Mouse (Mus musculus): Measurements from ENCODE around the gene Cnga1.
A peak's percentile ranks its signal among the peaks of the same experiment; 100 is the strongest.

The Cnga1 gene

DNA sequence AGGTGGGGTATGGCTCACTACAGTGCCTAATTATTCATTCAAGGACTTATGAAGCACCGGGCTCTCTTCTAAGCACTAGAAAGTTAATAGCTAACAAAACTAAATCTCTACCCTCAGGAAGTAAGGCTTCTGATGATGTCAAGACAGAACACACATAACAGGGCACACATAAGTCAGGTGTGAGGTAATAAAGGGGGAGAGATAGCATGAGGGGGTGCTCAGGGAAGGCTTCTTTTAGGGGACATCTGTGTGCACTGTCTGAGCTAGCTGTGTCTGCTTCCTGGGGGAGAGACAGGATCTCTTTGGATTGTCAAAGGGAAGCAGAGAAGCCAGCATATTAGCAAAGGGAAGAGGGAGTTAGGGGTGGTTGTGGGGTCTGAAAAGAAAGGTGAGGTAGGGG is at the start of gene Cnga1:
Gene Cnga1, minus strand, starts transcription at position 101 of the 400 bp plus-strand sequence.
- no peak for DNase-seq

DNA sequence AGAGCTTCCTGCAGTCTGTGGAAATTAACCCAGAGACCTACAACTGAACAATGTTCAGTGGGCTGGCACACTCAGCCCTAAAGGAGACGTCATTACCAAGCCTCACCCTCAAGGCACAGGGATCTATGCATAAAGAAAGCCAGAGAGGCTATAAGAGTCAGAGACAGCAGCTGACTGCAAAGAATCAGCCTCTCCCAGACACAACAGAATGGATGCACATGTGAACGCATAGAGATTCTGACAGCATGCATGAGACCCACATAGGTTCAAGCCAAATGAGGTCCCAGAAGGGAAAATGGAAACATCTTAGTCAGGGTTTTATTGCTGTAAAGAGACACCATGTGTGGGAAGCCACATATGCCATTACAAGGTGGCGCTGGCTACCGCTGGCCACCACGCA is 46.4 kb upstream of the Cnga1 start:
- DNase-seq, result no peak

DNA sequence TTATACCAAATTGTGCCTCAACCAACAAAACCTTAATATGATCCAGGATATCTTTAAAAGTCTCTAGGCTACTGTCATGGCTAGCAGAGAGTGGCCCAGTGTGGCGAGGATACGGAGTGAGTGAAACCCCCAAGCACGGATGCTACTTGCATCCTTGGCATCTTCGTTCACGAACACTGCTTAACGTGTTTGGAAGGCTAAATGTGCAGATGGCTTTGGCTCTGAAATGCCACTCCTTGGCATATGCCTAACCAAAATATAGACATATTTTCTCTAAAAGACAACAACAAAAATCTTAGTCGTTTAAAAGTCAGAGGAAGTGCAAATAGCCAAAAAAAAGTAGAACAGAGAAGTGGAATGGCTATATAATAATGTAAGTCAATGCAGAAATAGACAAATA is 45.5 kb upstream of the Cnga1 start:
- no peak for DNase-seq

DNA sequence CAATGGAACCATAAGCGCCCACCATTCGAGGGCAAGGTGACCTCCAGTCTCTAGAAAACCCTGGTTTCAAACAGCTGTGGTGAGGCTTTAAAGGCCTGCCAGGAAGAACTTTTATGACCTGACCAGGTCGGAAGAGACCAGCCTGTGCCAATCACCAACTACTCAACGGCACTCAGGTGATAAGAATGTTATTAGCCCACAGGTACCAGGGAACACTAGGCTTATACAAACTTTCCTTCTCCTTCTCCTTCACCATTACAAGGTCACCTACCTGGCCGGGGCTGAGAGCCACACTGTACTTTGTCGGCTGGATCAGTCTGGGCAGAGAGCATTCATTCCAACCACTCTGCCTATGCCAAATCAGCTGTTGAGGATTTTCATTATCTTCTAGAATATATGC is 37.4 kb upstream of the Cnga1 start:
- no peak for DNase-seq

DNA sequence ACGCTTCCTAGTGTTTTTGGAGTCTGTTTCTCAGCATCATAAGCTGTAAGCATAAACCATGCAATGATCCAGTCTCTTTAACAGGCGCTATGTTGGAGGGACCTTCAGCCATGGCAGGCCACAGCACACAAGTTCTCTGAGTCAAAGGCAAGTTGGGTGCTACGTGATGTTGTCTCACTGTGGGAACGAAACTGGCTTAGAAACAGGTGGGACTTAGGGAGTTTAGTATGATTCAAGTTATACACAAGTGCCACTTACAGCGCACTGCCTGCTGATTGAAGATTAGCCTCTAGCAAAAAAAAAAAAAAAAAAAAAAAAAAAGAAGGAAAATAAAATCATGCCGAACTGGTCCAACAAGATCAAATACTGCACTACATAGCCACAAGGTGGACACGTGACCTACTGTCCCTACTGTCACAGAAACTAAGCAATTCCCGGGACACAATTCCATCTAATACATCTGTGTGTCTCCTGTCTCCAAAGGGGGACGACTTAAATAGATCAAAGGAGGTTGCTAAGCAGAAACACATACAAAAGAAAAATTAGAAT is 31.0 kb upstream of the Cnga1 start:
- DNase-seq, result no peak

DNA sequence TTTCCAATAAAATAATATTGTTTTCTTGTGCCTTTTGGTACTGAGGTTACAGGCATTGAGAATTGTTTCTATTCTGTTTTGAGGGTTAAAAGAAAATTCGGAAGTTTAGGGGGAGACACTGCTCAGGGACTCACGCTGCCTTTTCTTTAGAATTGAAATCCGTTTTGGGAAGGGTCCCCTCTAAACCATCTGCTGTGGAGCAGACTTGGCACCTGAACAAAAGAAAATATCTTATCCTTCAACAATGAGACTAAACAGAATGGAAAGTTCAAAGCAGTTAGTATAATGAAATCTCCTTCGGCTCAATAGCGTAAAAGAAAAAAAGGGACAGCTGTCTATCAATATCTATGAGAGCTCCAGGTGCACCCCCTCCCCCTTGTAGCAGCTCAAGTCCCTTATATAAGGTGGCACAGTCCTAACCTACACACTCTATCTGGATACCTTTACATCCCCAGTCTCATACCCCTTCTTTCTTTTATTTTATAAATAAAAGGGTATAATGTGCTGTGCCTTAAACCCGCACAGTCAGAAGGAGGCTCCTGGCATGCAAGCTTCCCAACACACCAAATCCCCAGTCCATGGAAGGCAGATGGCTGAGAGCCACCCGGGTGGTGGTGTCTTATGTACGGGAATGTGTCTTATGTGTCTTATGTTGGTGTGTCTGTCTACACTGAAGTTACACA is 27.1 kb upstream of the Cnga1 start:
- DNase-seq, result no peak

DNA sequence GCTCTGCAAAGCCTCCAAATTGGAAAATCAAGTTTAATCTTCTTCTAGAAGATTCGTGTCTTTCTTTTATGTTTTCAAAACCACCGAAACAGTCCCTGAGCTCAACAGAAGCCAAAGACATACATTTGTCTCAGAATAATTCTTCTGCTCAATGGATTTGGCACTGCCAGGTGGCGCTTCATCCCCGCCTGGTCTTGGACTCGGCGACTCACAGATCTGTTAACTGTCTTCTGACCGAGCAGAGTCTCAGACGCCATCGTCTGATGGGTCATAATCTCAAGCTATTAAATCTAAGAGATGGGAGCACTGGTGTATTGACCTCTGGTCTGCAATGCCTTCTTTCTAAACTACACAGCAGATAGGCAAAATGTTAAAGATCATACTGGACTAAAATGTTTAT is 24.3 kb upstream of the Cnga1 start:
- DNase-seq, result no peak

DNA sequence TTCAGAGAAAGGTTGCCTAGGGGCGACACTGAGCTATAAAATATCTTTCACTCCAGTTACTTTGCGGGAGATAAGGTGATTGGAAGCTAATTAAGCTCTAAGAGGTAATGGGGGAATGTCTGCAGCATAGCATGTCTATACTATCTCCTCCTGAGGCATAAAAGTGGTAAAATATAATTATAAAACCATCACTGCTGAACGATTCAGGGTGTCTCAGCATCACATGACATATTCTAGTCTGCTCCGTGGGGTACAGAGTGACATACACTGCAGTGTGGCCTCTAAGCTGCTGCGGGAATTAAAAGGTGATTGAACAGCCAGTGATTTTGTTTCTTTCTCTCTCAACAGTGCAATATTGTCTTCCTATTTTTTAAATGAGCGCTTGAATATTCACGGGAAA is 22.4 kb upstream of the Cnga1 start:
- DNase-seq, result no peak

DNA sequence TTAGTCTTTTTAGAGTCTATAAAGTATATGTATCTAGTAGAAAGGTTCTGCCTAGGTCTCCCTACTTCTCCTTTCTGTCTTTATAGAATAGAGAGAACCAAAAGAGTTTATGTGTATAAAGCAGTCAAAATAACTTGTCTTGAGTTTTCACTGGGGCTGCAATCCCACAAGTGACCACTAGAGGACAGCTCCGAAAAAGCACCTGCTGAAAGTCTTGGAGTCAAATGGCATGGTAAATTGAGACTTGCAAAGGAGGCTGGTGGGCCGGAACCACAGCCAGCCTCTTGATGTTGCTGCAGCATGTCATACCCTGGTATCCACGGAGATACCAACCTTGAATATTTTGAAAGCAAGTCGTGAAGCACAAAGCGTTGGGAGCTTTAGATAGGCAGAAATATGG is 21.2 kb upstream of the Cnga1 start:
- peak; percentile 21 for DNase-seq

DNA sequence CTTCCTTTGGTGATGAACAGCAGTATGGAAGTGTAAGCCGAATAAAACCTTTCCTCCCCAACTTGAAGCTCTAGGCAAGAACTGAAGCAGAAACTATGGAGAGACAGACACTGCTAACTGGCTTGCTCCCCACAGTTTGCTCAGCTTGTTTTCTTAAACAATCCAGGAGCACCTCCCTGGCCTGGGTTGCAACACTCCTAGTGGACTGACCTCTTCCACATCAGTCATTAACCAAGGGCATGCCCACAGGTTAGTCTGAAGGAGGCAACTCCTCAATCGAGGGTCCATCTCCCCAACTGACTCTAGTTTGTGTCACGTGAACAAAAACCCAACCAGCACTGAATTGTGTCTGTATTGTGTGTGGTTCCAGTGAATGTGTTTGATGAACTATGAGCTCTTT is 20.8 kb upstream of the Cnga1 start:
- DNase-seq, result no peak

DNA sequence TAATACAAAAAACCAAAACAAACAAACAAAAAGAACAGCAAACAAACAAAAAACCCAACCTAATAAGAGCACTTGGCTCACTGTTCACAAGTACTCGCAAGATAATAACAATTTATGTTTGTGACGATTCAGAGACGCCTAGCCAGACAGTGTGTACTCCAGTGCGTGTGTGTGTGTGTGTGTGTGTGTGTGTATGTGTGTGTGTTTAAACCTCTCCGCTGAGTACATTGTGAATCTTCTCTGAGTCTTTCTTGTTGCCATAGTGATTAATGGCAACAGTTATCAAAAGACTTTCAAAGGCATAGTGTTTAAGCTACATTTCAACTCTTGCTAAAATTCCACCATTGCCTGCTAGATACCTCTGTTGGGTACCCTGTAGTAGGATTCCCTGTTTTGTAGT is 20.1 kb upstream of the Cnga1 start:
- DNase-seq, result no peak

DNA sequence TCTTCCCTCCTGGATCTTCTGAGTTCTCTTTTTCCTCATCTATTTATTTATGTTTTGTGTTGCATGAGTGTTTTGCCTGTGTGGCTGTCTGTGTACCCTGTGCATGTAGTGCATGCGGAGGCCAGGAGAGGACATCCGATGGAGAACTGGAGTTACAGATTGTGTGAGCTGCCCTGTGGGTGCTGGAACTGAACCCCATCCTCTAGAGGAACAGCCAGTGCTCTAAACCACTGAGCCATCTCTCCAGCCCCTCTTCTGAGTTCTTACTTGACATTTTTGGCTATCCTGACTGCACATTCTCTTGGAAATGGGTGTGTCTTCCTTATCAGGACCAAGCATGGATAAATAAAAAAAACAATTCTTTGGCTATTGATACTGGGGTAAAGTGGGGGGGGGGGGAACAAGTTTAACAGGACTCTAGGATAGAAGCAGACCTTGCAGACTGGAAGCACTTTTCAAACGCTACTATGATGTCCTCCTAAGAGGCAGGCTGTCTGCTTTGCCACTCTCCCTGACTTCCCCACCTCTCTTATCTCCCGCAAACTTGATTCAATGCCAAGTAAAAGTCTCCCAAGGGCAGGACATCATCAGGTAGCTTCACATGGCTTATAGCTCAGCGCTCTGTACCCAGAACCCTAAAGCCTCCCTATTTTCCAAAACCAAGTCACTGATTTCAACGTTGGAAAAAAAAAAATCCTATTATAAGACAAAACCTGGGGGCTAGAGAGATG is 17.1 kb upstream of the Cnga1 start:
- no peak for DNase-seq

DNA sequence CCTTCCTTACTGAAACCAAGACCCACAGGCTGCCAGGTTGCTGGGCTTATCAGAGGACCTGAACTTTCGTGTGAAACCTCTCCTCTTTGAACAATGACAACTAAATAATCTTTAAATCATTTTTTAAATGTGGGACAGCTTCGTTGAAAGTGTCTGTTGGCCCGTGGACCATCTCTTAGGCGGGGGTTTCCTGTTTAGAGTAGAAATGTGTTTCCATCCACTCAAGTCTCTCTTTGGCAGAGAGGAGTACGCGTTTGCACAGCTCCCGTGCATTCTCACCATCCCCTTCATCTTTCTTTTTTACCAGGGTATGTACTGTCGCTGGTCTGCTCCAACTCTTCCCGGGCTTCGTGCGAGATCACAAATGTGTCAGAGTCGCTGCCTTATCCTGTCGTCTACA is 14.3 kb upstream of the Cnga1 start:
- no peak for DNase-seq

DNA sequence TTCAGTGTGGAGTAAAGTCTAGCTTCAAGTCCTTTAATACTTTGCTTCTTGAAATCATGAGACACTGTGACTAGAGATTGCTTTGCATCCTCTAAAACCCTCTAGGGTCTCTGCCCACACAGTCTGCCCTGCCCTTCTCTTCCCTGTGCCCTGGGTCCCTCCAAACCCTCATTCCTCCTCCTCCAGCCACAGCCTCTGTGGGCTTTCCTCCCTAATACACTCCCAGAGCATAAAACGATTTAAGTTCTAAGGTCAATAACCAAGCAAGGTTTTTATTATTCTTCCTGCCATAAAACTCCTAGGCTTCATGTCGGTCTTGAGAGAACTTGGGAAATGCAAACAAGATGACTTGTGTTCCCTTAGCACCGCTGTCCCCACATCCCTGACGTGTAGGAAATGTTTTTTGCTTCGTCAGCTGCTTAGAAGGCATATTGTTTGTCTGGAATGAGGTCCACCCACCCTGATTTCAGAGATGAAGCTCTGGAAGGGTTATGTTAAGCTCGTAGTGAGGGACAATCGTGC is 12.3 kb upstream of the Cnga1 start:
- DNase-seq, result no peak

DNA sequence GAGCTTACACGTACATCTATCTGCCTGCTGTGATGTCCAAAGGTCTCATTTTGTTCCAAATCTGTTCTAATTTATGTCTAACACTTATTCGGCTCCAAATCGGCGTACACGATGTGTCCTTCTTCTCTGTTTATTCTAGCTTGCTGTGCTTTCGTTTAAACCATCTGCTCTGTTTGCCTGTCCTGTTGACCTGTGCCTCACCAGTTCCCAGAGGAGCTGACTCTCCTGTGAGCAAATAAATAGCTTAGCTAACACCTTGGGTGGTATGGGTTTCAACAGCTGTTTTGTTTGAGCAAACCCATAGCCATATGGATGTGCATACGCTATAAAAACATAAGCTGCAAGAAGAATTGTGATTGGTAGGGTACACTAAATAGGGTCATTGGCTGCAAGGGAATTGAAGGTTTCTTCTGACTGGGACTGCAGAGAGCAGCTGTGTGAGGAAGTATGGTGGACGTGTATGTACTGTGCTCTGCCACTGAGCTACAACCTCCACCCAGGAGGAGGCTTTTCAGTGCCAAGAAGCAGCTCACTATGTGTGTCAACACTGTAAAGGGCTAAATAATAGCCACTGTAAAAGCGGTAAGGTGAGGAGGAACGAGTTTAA is 9.1 kb upstream of the Cnga1 start:
- DNase-seq, result no peak

DNA sequence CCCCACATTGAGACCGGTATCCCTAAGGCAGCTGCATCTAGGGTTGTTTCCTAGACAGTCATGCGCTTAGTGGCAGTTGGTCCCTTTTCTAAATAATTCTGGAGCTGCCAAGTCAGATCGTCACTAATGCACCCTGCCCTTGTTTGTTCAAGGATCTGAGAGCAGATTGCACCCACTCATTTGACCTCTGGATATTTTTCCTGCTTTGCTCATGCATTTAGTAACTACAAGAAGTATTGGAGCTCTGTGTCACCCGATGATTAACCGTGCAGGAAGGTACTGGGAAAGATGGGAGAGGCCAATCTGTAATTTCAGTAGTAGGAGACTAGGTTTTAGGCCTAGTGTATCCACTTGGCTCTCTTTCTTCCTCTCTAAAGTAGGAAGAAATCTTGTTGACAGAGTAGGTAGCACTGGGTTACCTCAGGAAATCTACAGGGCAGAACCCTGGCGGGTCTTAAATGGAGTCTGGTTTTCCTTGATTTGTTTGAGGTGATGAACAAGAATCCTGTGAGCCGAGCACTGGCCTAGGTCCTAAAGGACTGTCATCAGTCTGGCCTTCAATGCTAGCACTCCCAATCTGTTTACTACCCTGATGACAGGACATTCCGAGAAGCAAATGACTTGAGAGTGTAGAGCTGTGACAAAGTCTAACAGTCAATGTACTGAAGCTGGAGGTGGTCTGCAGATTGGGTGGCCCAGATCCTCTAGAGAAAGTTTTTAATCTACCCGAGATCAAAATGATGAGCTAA is 5.1 kb upstream of the Cnga1 start:
- DNase-seq, result no peak

DNA sequence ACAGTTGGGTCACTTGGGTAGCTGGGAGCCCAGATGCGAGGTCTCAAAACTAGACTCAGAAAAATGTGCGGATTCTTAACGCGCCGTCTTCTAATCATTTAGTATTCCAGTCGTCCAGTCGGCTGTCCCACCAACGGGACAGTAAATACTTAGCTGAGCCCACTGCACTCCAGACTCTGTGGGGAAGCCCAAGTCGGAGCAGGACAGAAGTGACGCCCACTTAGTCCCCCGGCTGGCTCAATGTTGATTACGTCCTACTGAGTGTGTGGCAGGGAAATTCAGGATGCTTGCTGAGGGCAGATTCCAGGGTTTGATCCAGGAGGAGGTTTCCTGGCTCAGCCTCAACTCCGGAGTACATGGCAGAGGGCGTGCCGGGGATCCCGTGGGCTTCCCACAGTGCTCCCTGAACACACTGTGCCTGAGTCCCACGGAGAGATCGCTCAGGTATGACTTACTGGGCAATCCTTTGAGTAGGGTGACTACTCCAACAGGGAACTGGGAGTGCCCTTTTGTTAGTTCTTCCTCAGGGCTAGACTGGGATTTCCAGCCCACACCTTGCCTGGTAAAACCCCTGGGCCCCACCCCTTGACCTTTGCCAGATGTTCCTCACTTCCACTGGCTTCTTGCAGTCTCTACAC is 4.0 kb upstream of the Cnga1 start:
- no peak for DNase-seq

DNA sequence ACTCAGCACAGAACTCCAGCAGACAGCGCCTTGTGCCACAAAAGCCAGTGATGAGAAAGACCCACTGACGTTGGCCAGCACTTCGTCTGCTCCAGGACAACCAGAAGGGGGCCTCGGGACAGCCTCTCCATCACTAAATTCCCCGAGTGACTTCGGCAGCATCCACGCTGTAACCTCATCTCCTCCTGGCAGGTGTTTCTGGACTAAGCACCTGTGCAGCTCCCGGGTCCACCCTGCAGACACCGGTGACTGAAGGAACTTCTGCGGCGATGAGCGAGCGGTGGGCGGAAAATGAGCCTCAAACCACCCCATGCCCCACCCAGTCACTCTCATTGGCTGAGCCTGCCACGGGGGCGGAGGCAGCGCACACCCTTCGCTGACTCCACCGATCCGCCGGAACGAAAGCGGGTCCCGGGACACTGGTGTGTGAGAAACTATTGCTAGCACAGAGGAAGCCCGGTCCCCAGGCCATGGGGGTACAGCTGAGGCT is 3.4 kb upstream of the Cnga1 start, which contains the start of gene Nipal1:
Gene Nipal1, plus strand, starts transcription at position 378 of the 490 bp plus-strand sequence.
- DNase-seq, result peak; percentile 24

DNA sequence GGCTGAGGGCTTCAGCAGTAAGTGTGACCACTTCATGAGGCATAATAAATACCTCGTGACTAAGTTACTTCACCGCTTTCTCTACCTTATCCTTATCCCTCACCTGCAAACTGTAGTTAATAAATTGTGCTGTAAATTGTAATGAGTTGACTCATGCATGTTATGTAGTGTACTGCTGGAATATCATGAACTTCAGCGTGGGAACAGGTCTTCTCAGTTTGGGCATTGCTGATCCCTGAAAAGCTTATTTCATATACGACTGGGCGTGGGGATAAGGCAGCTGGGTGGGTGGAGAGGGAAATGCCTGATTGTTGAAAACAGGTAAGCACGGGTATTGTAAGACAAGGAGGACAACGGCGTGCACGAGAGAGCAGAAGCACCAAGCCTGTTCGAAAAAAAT is 2.9 kb upstream of the Cnga1 start:
- no peak for DNase-seq

DNA sequence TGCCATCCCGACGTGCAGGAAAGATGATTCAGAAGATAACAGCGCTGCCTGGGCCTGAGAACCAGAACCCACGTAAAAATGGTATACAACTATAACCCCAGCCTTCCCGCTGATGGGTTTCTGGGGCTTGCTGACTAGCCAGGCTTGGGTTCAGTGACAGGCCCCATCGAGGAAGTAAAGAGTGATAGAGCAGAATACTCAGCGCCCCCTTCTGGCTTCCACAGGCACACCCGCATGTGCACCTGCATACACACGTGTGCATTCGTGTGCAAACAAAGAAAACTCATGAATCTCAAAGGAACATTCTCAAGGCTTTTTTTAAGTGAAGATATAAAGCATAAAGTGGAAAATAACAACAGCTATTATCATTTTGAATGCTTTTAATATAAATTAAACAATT is 2.1 kb upstream of the Cnga1 start:
- no peak for DNase-seq

DNA sequence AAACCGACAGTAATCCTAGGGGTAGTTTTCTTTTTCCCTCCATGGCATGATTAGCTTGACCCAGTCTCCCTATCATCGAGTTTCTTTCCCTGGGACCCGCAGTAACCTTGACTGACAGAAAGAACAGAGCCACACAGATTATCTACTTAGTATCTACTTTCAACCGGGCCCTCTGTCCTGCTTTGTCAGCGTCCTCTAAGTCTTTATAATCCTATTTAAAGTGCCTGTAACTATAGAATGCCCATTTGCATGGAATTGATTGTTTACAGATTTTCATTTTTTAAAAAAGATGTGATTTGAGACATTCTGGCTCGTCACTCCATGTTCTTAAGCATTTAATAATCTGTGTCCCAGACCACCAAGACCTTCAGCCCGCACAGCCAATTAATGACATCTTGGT is 420 bp downstream of the Cnga1 start:
- no peak for DNase-seq

DNA sequence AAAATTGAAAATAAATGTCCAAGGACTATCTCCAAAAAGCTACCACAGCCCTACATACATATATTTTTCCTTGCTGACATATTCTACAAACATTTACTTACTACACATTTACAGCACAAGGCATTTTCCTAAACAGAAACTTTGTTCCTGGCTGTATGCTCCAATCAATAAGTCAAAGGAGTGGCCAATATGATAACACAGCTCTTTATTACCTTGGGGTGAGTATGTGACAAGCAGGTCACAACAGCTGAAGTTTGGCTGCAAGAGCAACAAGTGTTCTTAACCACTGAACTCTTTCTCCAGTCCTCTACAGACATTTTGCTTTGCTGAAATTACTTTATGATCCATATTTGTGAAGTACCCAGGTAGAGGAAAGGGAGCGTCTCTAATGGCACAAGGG is 4.0 kb downstream of the Cnga1 start:
- no peak for DNase-seq

All from right cerebral cortex, adult 18-20 months (tissue).